Mouse (Mus musculus) liver, embryonic 14.5 days (tissue): ENCODE measurements around the gene Bicral.

Source experiments
- CTCF ChIP-seq: IDR thresholded peaks from 2 replicates; pipeline ENCODE4 v1.5.1; 2016; ENCODE audit warnings: antibody characterized with exemption, low read depth, control low read depth
- EP300 ChIP-seq: IDR thresholded peaks from 2 replicates; pipeline ENCODE4 v1.6.1; 2016; ENCODE audit warnings: antibody characterized with exemption, low read depth

DNA sequence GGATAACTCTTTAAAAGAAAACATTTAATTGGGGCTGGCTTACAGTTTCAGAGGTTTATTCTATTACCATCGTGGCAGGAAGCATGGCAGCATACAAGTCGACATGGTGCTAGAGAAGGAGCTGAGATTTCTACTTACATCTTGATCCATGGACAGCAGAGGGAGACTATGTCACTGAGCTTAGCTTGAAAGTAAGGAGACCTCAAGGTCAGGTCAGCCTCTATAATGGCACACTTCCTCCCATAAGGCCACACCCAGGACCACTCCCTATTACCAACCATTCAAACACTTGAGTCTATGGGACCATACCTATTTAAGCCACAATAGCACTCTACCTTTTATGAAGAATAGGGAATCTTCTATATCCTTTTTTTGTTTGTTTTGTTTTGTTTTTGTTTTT lies 65.3 kb downstream of the Bicral start:
- TF ChIP-seq CTCF, result no peak
- TF ChIP-seq EP300, result no peak
